Mouse (Mus musculus): ENCODE results near the gene Gm10642. TPM values are rescaled to one million over a fixed set of nuclear protein-coding genes. Genes with fewer than 3 reads are reported as not detected.

Gene Gm10642
- polyA plus RNA-seq, 1 experiment: 1.5 TPM

DNA sequence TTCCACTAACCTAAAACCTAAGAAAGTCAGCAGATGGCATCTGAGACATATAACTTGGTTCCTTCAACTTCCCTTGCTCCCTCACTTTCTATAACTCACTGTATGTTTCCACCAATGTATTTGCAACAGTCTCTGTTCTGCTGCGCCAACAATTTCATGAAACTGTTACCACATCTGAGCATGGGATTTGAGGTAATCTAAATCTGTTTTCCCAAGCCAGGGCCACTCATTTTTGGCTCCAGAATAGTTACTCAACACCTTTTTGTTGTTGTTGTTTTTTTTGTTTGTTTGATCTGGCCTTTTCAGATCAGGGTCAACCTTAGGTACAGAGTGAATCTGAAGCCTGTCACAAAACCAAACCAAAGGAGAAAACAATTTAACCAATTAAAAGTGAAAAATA lies 5.1 kb upstream of the Gm10642 start:
- TF ChIP-seq POLR2A (IDR thresholded peaks at IDR 0.05; ENCODE audit: low read depth, low read length) (no peak), CTCF (IDR thresholded peaks at IDR 0.05; ENCODE audit: extremely low read depth, insufficient read depth, insufficient read length, insufficient replicate concordance) (no peak)

DNA sequence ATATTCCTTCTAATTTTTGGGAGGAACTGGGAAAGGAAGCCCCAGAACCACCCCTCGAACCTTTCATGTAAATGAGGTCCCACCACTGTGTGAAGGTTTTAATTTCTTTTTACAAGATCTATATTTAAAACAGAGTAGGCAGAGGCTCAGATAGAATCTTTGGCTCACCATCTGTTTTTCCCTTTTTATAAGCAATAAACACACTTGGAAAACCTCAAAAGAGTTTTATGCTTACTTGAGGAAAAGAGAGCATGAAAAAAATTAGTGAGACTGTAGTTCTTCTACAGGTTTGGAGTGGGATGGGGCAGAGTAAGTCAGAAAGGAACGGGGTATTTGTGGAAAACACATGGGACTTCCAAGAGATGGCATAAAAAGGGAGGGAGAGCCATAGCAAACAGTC lies 3.8 kb upstream of the Gm10642 start:
- TF ChIP-seq POLR2A (IDR thresholded peaks at IDR 0.05; ENCODE audit: low read depth, low read length) (no peak), CTCF (IDR thresholded peaks at IDR 0.05; ENCODE audit: extremely low read depth, insufficient read depth, insufficient read length, insufficient replicate concordance) (no peak)
- peaks cover 15% of the 10 kb centered on the region for H3K4me1 ChIP-seq (ENCODE audit: control insufficient read depth, insufficient read depth, insufficient read length)
- H3K4me3 ChIP-seq (ENCODE audit: extremely low read depth, insufficient read depth, insufficient read length): no peak overlapping the region
- no peak for DNase-seq (ENCODE audit: low read depth in 1 of 2, low spot score in 2 of 2)
- WGBS: 75% methylated on average over 2 of the region's 2 CpGs
- H3K27me3 ChIP-seq (ENCODE audit: control insufficient read depth, insufficient read depth, low read length): no peaks in the 10 kb centered on the region
- 0 out of 2 replicates have a peak, but pooled peaks cover 2% of the 10 kb centered on the region for H3K36me3 ChIP-seq (ENCODE audit: control insufficient read depth, insufficient read depth, low read length)
- no peak overlapping the region for H3K27ac ChIP-seq (ENCODE audit: insufficient read depth, low read length)

More for the DNA sequence above, 5.1 kb upstream of the Gm10642 start:
- Histone ChIP-seq H3K4me3 (ENCODE audit: extremely low read depth, insufficient read depth, insufficient read length) (no peak overlapping the region), H3K27me3 (ENCODE audit: control insufficient read depth, insufficient read depth, low read length) (no peaks in the 10 kb centered on the region), H3K27ac (ENCODE audit: insufficient read depth, low read length) (no peak overlapping the region), H3K4me1 (ENCODE audit: control insufficient read depth, insufficient read depth, insufficient read length) (peaks cover 15% of the 10 kb centered on the region), H3K36me3 (ENCODE audit: control insufficient read depth, insufficient read depth, low read length) (0 out of 2 replicates have a peak, but pooled peaks cover 3% of the 10 kb centered on the region)
- WGBS: 88% methylated on average over 1 of the region's 1 CpGs
- no peak for DNase-seq (ENCODE audit: low read depth in 1 of 2, low spot score in 2 of 2)

DNA sequence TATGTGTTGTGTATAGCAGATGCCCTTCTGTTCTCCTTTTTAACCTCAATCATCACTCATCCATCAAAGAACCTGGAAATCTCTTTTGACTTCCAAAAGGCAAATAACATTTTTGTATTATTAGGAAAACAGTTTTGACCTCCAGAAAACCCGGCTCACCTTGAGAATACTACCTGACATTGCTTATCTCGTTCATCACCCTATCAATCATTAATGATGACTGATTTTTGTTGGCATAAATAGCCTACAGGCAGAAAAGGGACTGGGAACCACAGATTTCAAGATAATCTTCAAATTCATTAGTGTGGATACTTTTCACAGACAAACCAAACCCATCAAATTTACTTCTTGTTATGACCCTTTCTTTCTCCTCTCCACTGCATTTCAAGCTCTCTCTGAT lies 2.2 kb upstream of the Gm10642 start:
- DNase-seq (ENCODE audit: low read depth in 1 of 2, low spot score in 2 of 2): no peak
- peaks cover 15% of the 10 kb centered on the region for H3K4me1 ChIP-seq (ENCODE audit: control insufficient read depth, insufficient read depth, insufficient read length)
- no peak for TF ChIP-seq POLR2A (IDR thresholded peaks at IDR 0.05; ENCODE audit: low read depth, low read length)
- TF ChIP-seq CTCF (IDR thresholded peaks at IDR 0.05; ENCODE audit: extremely low read depth, insufficient read depth, insufficient read length, insufficient replicate concordance): no peak
- no peak overlapping the region for H3K27ac ChIP-seq (ENCODE audit: insufficient read depth, low read length)
- WGBS: 85% methylated on average over 2 of the region's 2 CpGs
- no peaks in the 10 kb centered on the region for H3K27me3 ChIP-seq (ENCODE audit: control insufficient read depth, insufficient read depth, low read length)
- H3K4me3 ChIP-seq (ENCODE audit: extremely low read depth, insufficient read depth, insufficient read length): no peak overlapping the region
- H3K36me3 ChIP-seq (ENCODE audit: control insufficient read depth, insufficient read depth, low read length): 0 out of 2 replicates have a peak, but pooled peaks cover 2% of the 10 kb centered on the region

DNA sequence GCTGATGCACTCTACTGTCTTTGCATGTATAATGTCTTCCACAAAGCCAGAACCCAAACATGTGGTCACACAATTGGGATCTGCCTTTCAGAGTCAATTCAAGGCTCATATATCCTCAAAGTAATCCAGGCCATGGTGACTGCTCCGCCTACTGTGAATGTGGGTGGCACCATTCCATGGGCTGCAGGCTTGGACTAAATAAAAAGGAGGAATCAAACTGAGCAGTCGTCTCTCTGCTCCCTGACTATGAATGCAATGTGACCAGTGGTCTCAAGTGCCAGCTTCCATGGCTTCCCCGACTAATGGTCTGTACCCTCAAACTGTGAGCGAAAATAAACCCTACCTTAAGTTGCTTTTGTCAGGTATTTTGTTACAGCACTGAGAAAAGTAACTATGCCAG lies 1.6 kb upstream of the Gm10642 start:
- Histone ChIP-seq H3K4me3 (ENCODE audit: extremely low read depth, insufficient read depth, insufficient read length) (no peak overlapping the region), H3K36me3 (ENCODE audit: control insufficient read depth, insufficient read depth, low read length) (no peaks in the 10 kb centered on the region), H3K27me3 (ENCODE audit: control insufficient read depth, insufficient read depth, low read length) (no peaks in the 10 kb centered on the region), H3K4me1 (ENCODE audit: control insufficient read depth, insufficient read depth, insufficient read length) (peaks cover 15% of the 10 kb centered on the region), H3K27ac (ENCODE audit: insufficient read depth, low read length) (no peak overlapping the region)
- DNase-seq (ENCODE audit: low read depth in 1 of 2, low spot score in 2 of 2): no peak
- TF ChIP-seq POLR2A (IDR thresholded peaks at IDR 0.05; ENCODE audit: low read depth, low read length): no peak
- no peak for TF ChIP-seq CTCF (IDR thresholded peaks at IDR 0.05; ENCODE audit: extremely low read depth, insufficient read depth, insufficient read length, insufficient replicate concordance)
- 92% methylated on average over 4 of the region's 4 CpGs for WGBS

DNA sequence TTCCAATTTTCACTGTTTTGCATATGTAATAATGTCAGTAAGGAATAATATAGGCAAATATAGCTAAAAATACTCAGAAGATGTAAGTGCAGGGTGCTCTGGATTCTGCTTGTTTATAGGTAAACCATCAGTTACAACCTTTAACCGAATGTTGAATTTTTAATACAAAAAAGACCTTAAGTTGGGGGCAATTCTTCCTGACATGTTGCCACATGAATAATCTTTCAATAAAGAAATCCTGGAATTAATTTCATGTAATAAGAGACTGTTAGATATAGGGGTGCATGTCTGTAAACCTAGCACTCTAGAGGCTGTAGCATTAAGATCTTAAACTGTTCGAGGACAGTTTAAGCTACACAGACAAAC lies 304 bp upstream of the Gm10642 start:
- DNase-seq (ENCODE audit: low read depth in 1 of 2, low spot score in 2 of 2): no peak
- Histone ChIP-seq H3K27ac (ENCODE audit: insufficient read depth, low read length) (no peak overlapping the region), H3K4me1 (ENCODE audit: control insufficient read depth, insufficient read depth, insufficient read length) (peaks cover 9% of the 10 kb centered on the region), H3K36me3 (ENCODE audit: control insufficient read depth, insufficient read depth, low read length) (no peaks in the 10 kb centered on the region), H3K27me3 (ENCODE audit: control insufficient read depth, insufficient read depth, low read length) (no peaks in the 10 kb centered on the region), H3K4me3 (ENCODE audit: extremely low read depth, insufficient read depth, insufficient read length) (peak overlapping the region; percentile 97; the same call in 1 of the 2 replicates)
- WGBS: 25% methylated on average over 2 of the region's 2 CpGs
- TF ChIP-seq CTCF (IDR thresholded peaks at IDR 0.05; ENCODE audit: extremely low read depth, insufficient read depth, insufficient read length, insufficient replicate concordance): no peak
- TF ChIP-seq POLR2A (IDR thresholded peaks at IDR 0.05; ENCODE audit: low read depth, low read length): no peak

DNA sequence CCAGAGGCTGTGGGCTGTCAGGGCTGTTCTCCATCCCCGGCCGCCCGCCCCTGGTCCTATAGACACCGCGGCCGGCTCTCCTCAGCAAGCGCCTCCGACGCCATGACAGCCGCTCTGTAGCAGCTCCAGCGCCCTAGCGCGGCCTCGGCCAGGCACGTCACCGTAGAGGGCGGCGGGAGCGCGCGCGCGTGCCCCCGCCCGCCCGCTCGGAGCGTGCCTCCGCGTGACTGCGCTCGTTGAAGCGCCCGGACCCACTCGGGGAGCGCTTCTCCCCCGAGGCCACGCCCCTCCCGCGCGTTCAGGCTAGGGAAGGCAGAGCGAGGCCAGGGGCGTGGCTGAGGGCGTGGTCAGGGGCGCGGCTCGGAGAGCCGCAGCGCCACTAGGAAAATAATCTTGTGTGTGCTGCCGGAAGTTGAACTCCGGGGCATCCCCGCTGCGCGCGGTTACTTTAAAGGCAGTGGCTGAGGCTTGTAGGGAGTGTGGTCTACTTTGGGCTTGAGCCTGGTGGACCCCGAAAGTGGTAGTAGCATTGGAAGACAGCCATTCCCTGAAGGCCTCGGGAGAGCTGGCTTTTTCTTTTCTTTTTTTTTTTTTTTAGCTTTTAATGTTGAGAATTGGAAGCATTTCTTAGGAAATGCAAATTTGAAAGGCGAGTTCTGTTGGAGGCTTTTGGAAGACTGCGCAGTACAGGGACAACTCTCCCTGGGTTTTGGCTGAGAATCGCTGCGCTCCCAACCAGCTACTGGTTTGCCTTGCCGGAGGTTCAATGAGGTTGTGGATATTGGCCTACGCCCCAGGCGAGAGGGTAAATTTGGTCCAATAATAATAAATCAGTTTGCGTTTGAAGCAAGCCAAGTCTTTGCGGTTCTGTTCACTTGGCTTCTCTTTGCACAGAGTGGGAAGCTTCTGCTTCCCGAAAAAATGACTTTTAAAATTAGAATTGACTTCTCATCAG lies 1.2 kb downstream of the Gm10642 start, which contains the start of gene Mindy2:
Gene Mindy2 (minus strand): TSS at position 162 of the 955 bp plus-strand sequence.
- TF ChIP-seq CTCF (IDR thresholded peaks at IDR 0.05; ENCODE audit: extremely low read depth, insufficient read depth, insufficient read length, insufficient replicate concordance) (no peak), POLR2A (IDR thresholded peaks at IDR 0.05; ENCODE audit: low read depth, low read length) (peak; percentile 84)
- peak within 1 kb of the TSS; percentile 97 for H3K4me3 ChIP-seq (ENCODE audit: extremely low read depth, insufficient read depth, insufficient read length)
- peaks cover 9% of the 10 kb centered on the region for H3K4me1 ChIP-seq (ENCODE audit: control insufficient read depth, insufficient read depth, insufficient read length)
- DNase-seq (ENCODE audit: low read depth in 1 of 2, low spot score in 2 of 2): peak; percentile 98 to 100
- no peaks in the 10 kb centered on the region for H3K36me3 ChIP-seq (ENCODE audit: control insufficient read depth, insufficient read depth, low read length)
- peak within 1 kb of the TSS; percentile 90 for H3K27ac ChIP-seq (ENCODE audit: insufficient read depth, low read length)
- WGBS: 3% methylated on average over 67 of the region's 67 CpGs
- no peaks in the 10 kb centered on the region for H3K27me3 ChIP-seq (ENCODE audit: control insufficient read depth, insufficient read depth, low read length)

DNA sequence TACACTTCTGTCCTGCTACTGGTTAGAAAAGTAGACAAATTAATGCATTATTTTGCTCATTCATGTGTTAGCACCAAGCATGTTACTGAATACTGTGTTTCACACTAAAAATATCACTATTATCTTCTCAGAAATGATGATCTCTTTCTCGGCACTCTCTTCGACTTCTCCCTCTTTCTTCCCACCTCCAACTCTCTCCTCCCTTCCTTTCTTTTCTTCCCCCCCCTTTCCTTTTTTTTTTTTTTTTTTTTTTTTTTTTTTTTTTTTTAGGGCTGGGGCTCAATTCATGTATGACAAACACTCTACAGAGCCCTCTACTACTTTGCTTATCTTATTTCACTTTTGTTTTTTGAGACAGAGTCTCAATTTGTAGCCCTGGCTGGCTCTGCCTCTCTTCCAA lies 2.2 kb downstream of the Gm10642 start:
- H3K36me3 ChIP-seq (ENCODE audit: control insufficient read depth, insufficient read depth, low read length): no peaks in the 10 kb centered on the region
- peaks cover 9% of the 10 kb centered on the region for H3K4me1 ChIP-seq (ENCODE audit: control insufficient read depth, insufficient read depth, insufficient read length)
- 74% methylated on average over 2 of the region's 2 CpGs for WGBS
- no peak overlapping the region; the same call in 1 of the 2 replicates for H3K4me3 ChIP-seq (ENCODE audit: extremely low read depth, insufficient read depth, insufficient read length)
- TF ChIP-seq POLR2A (IDR thresholded peaks at IDR 0.05; ENCODE audit: low read depth, low read length) (no peak), CTCF (IDR thresholded peaks at IDR 0.05; ENCODE audit: extremely low read depth, insufficient read depth, insufficient read length, insufficient replicate concordance) (no peak)
- no peaks in the 10 kb centered on the region for H3K27me3 ChIP-seq (ENCODE audit: control insufficient read depth, insufficient read depth, low read length)
- no peak overlapping the region for H3K27ac ChIP-seq (ENCODE audit: insufficient read depth, low read length)
- DNase-seq (ENCODE audit: low read depth in 1 of 2, low spot score in 2 of 2): no peak
